20 mouse cellular contexts compared by ENCODE assay signal in the genomic region with DNA sequence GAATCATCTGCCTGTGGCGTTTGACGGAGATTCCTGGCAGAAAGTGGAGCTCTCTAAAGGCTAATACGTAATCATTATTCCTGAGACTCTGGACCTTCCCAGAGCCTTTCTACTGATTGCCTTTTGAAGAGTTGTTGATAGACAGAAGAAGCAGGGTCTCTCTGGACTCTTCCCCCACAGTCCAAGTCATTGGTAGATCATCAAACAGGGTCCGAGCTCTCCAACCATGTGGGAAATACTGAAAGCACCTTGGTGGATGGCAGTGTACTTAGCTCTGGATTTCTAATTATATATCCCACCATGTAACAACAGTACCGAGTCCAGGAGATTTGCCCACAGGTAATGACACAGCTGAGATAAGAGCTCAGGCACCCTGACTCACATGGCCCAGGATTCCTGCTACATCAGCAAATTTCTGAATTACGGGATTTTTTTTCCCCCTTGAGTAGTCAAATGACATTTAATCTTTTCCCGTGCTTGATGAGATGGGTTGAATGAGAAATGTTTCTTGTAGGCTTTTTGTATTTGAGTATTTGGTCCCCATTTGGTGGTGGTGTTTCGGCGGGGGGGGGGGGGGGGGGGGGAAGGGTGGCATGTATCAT.
A peak's percentile ranks its signal among the peaks of the same experiment; 100 is the strongest.
DNase-seq lines count a peak whose midpoint lies in the region; ATAC-seq and TF ChIP-seq lines count a peak whose summit lies in the region.
"Had no signal": no experiment of that assay in that cellular context is flagged by ENCODE, and none has a peak within 500 bp of the region (broad histone marks: within the 10 kb centered on the region; RNA-seq: fewer than 3 reads in every experiment).

No protein-coding gene starts in this region.

- no peak overlapping the region for H3K4me3 ChIP-seq in forebrain, embryonic 11.5 days (ENCODE audit: low read depth, low read length)
- H3K4me3 ChIP-seq in forebrain, postnatal 0 days (ENCODE audit: low read depth, low read length) = no peak overlapping the region
- H3K4me3 ChIP-seq in hindbrain, embryonic 12.5 days = no peak overlapping the region
- no peak overlapping the region for H3K4me3 ChIP-seq in hindbrain, embryonic 14.5 days (replicated peaks; ENCODE audit: low read length)
- H3K4me3 ChIP-seq in ES-E14 (ENCODE audit: insufficient read depth in 1 of 2, low read depth in 1 of 2, low read length in 2 of 2, poor library complexity in 1 of 2, severe bottlenecking in 1 of 2) = no peak overlapping the region
- no peak overlapping the region for H3K4me3 ChIP-seq in neural tube, embryonic 12.5 days
- H3K4me3 ChIP-seq: embryonic facial prominence, embryonic 12.5 days; limb, embryonic 15.5 days; liver, embryonic 15.5 days had no signal

- H3K4me2 ChIP-seq in forebrain, embryonic 11.5 days (ENCODE audit: low read depth, low read length, severe bottlenecking) = no peak overlapping the region
- no peak overlapping the region for H3K4me2 ChIP-seq in forebrain, postnatal 0 days (ENCODE audit: low read depth)
- no peak overlapping the region for H3K4me2 ChIP-seq in hindbrain, embryonic 12.5 days (replicated peaks)
- H3K4me2 ChIP-seq in hindbrain, embryonic 14.5 days (replicated peaks) = no peak overlapping the region
- H3K4me2 ChIP-seq in neural tube, embryonic 12.5 days (replicated peaks) = no peak overlapping the region
- H3K4me2 ChIP-seq: embryonic facial prominence, embryonic 12.5 days; heart, embryonic 11.5 days; limb, embryonic 15.5 days; liver, embryonic 15.5 days had no signal

- H3K36me3 ChIP-seq in forebrain, embryonic 11.5 days (ENCODE audit: control insufficient read depth, insufficient read depth, low read length) = no peaks in the 10 kb centered on the region
- H3K36me3 ChIP-seq in forebrain, postnatal 0 days (ENCODE audit: insufficient read depth) = no peaks in the 10 kb centered on the region
- H3K36me3 ChIP-seq in hindbrain, embryonic 12.5 days = no peaks in the 10 kb centered on the region
- no peaks in the 10 kb centered on the region for H3K36me3 ChIP-seq in hindbrain, embryonic 14.5 days (replicated peaks; ENCODE audit: control insufficient read depth, insufficient read depth)
- H3K36me3 ChIP-seq in ES-E14 (ENCODE audit: control insufficient read depth, insufficient read depth, low read length, poor library complexity, severe bottlenecking) = no peaks in the 10 kb centered on the region
- no peaks in the 10 kb centered on the region for H3K36me3 ChIP-seq in neural tube, embryonic 12.5 days
- H3K36me3 ChIP-seq: embryonic facial prominence, embryonic 12.5 days; limb, embryonic 15.5 days; liver, embryonic 15.5 days had no signal

- ATAC-seq in forebrain, embryonic 11.5 days (replicated peaks; ENCODE audit: low FRiP score) = no peak
- no peak for ATAC-seq in forebrain, postnatal 0 days
- ATAC-seq in hindbrain, embryonic 12.5 days (ENCODE audit: low FRiP score) = no peak
- ATAC-seq in hindbrain, embryonic 14.5 days (ENCODE audit: low FRiP score) = no peak
- no peak for ATAC-seq in neural tube, embryonic 12.5 days (ENCODE audit: low FRiP score, low read depth)
- ATAC-seq in erythroblast, adult 5-6 weeks (replicated peaks; ENCODE audit: low FRiP score, poor library complexity, severe bottlenecking) = no peak
- ATAC-seq in activated CD4-positive, CD25-positive, alpha-beta regulatory T cell, adult 4 months = no peak

- TF ChIP-seq CTCF in forebrain, postnatal 0 days (IDR thresholded peaks at IDR 0.05; ENCODE audit: low read depth) = no peak

- no peak for DNase-seq in forebrain, embryonic 11.5 days (ENCODE audit: low spot score)
- DNase-seq in forebrain, postnatal 0 days = no peak
- DNase-seq in hindbrain, embryonic 14.5 days (ENCODE audit: low spot score) = no peak
- no peak for DNase-seq in ES-E14 (ENCODE audit: low read depth, low spot score)
- DNase-seq: cerebellum, adult 2 months; gastrocnemius, postnatal 36 days; heart, postnatal 14 days; kidney, adult 2 months; kidney, postnatal 10 days; retina, postnatal 1 day; right cerebral cortex, postnatal 4 days; thymus, adult 2 months had no signal

- 81% methylated on average over 7 of the region's 9 CpGs for whole genome bisulfite sequencing in forebrain, embryonic 11.5 days
- 73% methylated on average over 9 of the region's 9 CpGs for WGBS in forebrain, postnatal 0 days
- 69% methylated on average over 8 of the region's 9 CpGs for WGBS in hindbrain, embryonic 12.5 days
- whole genome bisulfite sequencing in hindbrain, embryonic 14.5 days = 61% methylated on average over 7 of the region's 9 CpGs
- 75% methylated on average over 8 of the region's 9 CpGs for WGBS in neural tube, embryonic 12.5 days

- in situ Hi-C loops in ES-E14 (cut with MboI; ENCODE audit: low sequenced_read_pairs in 2 of 2, unreplicated experiment in 2 of 2) = no loop called here

- H3K27me3 ChIP-seq in forebrain, embryonic 11.5 days (ENCODE audit: control insufficient read depth, insufficient read depth, low read length) = no peaks in the 10 kb centered on the region
- no peaks in the 10 kb centered on the region for H3K27me3 ChIP-seq in forebrain, postnatal 0 days (ENCODE audit: insufficient read depth, low read length)
- no peaks in the 10 kb centered on the region for H3K27me3 ChIP-seq in hindbrain, embryonic 12.5 days
- H3K27me3 ChIP-seq in hindbrain, embryonic 14.5 days (ENCODE audit: control insufficient read depth, insufficient read depth, low read length) = no peaks in the 10 kb centered on the region
- H3K27me3 ChIP-seq in neural tube, embryonic 12.5 days (replicated peaks) = no peaks in the 10 kb centered on the region
- H3K27me3 ChIP-seq: embryonic facial prominence, embryonic 12.5 days; limb, embryonic 15.5 days; liver, embryonic 15.5 days had no signal

- H3K9ac ChIP-seq in forebrain, embryonic 11.5 days (ENCODE audit: low read length) = no peak overlapping the region
- no peak overlapping the region for H3K9ac ChIP-seq in forebrain, postnatal 0 days
- H3K9ac ChIP-seq in hindbrain, embryonic 12.5 days = no peak overlapping the region
- H3K9ac ChIP-seq in hindbrain, embryonic 14.5 days = no peak overlapping the region
- no peak overlapping the region for H3K9ac ChIP-seq in ES-E14 (ENCODE audit: insufficient read depth, low read depth, low read length, poor library complexity, severe bottlenecking)
- no peak overlapping the region for H3K9ac ChIP-seq in neural tube, embryonic 12.5 days
- H3K9ac ChIP-seq: embryonic facial prominence, embryonic 12.5 days; limb, embryonic 15.5 days; liver, embryonic 15.5 days had no signal

- peak overlapping the region; percentile 87 for H3K27ac ChIP-seq in forebrain, embryonic 11.5 days (ENCODE audit: low read depth, low read length)
- H3K27ac ChIP-seq in forebrain, postnatal 0 days (ENCODE audit: low read depth, low read length) = no peak overlapping the region
- H3K27ac ChIP-seq in hindbrain, embryonic 12.5 days = peak overlapping the region; percentile 88
- no peak overlapping the region for H3K27ac ChIP-seq in hindbrain, embryonic 14.5 days
- no peak overlapping the region for H3K27ac ChIP-seq in ES-E14 (ENCODE audit: insufficient read depth, low read depth, low read length, poor library complexity, severe bottlenecking)
- H3K27ac ChIP-seq in neural tube, embryonic 12.5 days = peak overlapping the region; percentile 75; the same call in 1 of the 2 replicates
- H3K27ac ChIP-seq: liver, embryonic 15.5 days had no signal

- H3K4me1 ChIP-seq in forebrain, embryonic 11.5 days (replicated peaks; ENCODE audit: control insufficient read depth, insufficient read depth, low read length) = peaks cover 15% of the 10 kb centered on the region
- peaks cover 6% of the 10 kb centered on the region; the same call in 1 of the 2 replicates for H3K4me1 ChIP-seq in forebrain, postnatal 0 days (ENCODE audit: insufficient read depth)
- peaks cover 23% of the 10 kb centered on the region for H3K4me1 ChIP-seq in hindbrain, embryonic 12.5 days
- H3K4me1 ChIP-seq in hindbrain, embryonic 14.5 days (replicated peaks; ENCODE audit: control insufficient read depth, insufficient read depth, low read length) = peaks cover 10% of the 10 kb centered on the region; the same call in 1 of the 2 replicates
- H3K4me1 ChIP-seq in ES-E14 (ENCODE audit: control insufficient read depth in 2 of 2, insufficient read depth in 2 of 2, low read length in 2 of 2, poor library complexity in 1 of 2) = peaks cover 3 to 17% of the 10 kb centered on the region in 2 experiments; a peak in 3 of 4 replicates
- H3K4me1 ChIP-seq in neural tube, embryonic 12.5 days = peaks cover 29% of the 10 kb centered on the region
- H3K4me1 ChIP-seq: liver, embryonic 15.5 days had no signal

- 0 out of 2 replicates have a peak, but pooled peaks cover 3% of the 10 kb centered on the region for H3K9me3 ChIP-seq in forebrain, embryonic 11.5 days (ENCODE audit: control insufficient read depth, low read length)
- no peaks in the 10 kb centered on the region for H3K9me3 ChIP-seq in forebrain, postnatal 0 days (ENCODE audit: low read length)
- H3K9me3 ChIP-seq in hindbrain, embryonic 12.5 days (replicated peaks) = no peaks in the 10 kb centered on the region
- no peaks in the 10 kb centered on the region for H3K9me3 ChIP-seq in hindbrain, embryonic 14.5 days (ENCODE audit: control insufficient read depth, low read length)
- no peaks in the 10 kb centered on the region for H3K9me3 ChIP-seq in ES-E14 (ENCODE audit: control insufficient read depth, insufficient read depth, low read depth, low read length)
- H3K9me3 ChIP-seq in neural tube, embryonic 12.5 days = peaks cover 6% of the 10 kb centered on the region; the same call in 1 of the 2 replicates
- H3K9me3 ChIP-seq: embryonic facial prominence, embryonic 12.5 days; limb, embryonic 15.5 days; liver, embryonic 15.5 days had no signal

TF ChIP-seq in ES-E14, 5 proteins besides CTCF, POLR2A, EP300 and RAD21:
- no peak for TF ChIP-seq HCFC1 (IDR thresholded peaks at IDR 0.05; ENCODE audit: borderline replicate concordance, insufficient read depth, low read length)
- peak; percentile 76 for TF ChIP-seq MAFK (IDR thresholded peaks at IDR 0.05; ENCODE audit: insufficient read depth, low read depth, low read length)
TF ChIP-seq in ES-E14: peak in this region for 1.

Comparison
In these comparisons a context has a peak if more than half of its experiments do, and no peak if none do; other contexts are left out.
1. H3K27ac ChIP-seq: peak in forebrain, embryonic 11.5 days (single experiment), hindbrain, embryonic 12.5 days (single experiment) and neural tube, embryonic 12.5 days (single experiment); none in forebrain, postnatal 0 days (single experiment), hindbrain, embryonic 14.5 days (single experiment) and ES-E14 (single experiment).